Mouse (Mus musculus): ENCODE results near the gene Gstp1.

- TF ChIP-seq EP300 (IDR thresholded peaks at IDR 0.05; ENCODE audit: low read depth) (no peak), CTCF (IDR thresholded peaks at IDR 0.05; ENCODE audit: low read depth) (no peak)
These were observed 43.6 kb upstream of the Gstp1 start, which contains the start of gene Cabp2 for GRCm38 (mm10) chr19:4081394-4081793.

Data from heart, postnatal 0 days (tissue).